Mouse (Mus musculus) T-helper 2 cell (primary cell): ENCODE data around the gene Golga2.

Experiments used
- in situ Hi-C: fragments of 300-600 bp; cut with MboI, MseI; formaldehyde crosslinking; loops from one replicate; pipeline ENCODE4 v1.15.1; 2025; ENCODE audit warnings: high pct_unique_total_duplicates

Golga2 gene

GRCm38 (mm10) chr2:32343351-32343671 lies 56.1 kb downstream of the Golga2 start:
- in situ Hi-C loops, result no loop called here

DNA sequence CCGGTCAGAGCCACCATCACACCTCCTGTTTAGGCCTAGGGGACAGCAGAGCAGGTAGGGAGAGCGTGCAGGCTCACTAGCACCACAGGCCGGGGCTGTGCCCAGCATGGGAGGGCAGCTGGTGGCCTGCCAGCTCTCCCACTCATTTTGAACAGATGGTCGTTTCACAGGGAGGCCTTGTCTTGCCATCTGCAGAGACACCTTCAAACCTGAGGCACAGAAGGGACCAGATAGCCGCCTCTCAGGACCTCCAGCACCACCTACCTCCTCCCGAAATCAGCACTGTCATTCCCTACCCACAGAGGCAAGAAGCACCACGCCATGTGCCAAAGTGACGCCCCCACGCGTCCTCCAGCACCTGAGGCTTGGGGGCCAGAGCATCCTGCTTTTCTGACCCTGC lies 56.9 kb downstream of the Golga2 start:
- in situ Hi-C loops, result no loop called here

DNA sequence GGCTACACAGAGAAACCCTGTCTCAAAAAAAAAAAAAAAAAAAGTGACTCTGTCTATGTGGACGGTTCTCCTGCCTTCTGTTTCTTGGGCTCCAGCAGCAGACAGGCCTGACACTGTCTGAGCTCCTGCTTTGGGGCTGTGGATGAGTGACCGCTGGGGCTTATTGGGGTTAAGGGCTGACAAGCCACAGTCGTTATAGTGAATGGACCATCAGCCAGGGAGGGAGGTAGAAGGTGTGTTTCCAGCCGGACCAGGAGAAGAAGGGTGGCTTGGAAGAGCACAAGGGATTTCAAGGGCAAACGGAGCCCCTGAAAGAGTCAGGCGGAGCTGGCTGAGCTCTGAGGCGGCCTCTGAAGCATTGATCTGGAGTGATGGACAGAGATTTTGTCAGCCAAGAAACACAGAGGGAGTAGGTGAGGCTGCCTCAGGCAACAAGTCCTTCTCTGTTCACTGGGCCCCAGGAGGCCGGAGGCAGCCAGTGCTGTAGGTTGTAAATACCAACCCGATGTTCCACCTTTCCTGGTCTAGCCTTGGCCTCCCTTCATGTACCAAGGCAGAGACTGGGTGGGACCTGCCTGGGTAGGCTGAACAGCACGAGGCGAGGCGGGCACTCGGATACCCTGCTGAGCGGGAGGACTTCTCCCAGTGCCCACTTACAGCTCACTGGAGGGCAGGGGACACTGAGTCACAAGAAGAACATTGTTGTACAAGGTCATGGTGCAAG lies 57.6 kb downstream of the Golga2 start:
- in situ Hi-C loops, result no loop called here

DNA sequence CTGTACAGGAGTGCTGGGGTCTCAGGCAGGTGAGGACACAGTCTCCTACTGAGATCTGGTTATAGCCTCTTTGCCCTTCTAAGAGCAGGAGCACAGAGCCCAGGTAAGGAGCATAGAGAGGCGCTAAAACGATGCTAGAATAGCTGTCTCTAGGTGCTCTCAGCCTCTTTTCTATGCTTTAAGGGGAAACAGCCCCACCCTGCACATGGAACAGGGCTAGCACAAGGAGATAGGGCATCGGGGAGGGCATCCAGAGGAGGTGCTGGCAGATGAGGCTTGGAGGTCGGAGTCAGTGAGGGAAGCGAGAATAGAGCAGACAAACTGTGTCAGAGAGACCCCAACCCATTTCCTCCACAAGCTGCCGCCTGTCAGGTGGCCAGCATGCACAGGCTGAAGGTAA lies 59.8 kb downstream of the Golga2 start:
- in situ Hi-C loops, result no loop called here

GRCm38 (mm10) chr2:32348311-32348710 lies 61.1 kb downstream of the Golga2 start:
- in situ Hi-C loops, result no loop called here

- in situ Hi-C loops, result no loop called here
Observed at GRCm38 (mm10) chr2:32349625-32350255, 62.6 kb downstream of the Golga2 start.

DNA sequence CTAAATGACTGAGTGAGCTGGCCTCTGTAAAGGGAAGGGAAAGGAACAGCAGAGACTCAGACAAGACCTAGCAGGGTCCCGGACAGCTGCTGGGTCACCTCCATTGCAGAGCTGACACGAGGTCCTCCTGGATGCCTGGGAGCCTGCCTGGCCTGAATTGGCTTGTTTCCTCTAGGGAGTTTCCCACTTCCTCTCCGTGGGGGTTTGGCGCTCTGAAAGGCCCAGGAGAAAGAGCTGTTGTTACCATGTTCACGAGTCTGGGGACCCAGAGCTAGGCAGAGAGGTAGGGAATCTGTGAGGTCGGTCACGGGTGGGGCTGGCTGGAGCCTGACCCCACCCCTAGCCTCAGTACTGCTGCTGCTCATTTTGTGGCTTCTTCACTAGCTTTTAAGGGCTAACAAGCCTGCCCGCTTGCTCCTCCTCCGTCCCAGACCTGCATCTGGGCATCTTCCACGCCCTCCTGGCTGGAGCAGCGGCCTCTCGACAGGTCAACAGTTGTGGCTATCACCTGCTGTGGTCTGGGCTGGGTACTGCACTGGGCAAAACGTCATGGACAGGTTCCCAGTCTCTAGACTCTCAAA lies 63.4 kb downstream of the Golga2 start:
- in situ Hi-C loops, result no loop called here

GRCm38 (mm10) chr2:32351471-32351961 lies 64.3 kb downstream of the Golga2 start:
- in situ Hi-C loops, result no loop called here

GRCm38 (mm10) chr2:32352151-32353006 lies 65.2 kb downstream of the Golga2 start, which contains the start of gene Ciz1:
Ciz1 (plus strand) TSS chr2:32352327.
- in situ Hi-C loops, result no loop called here

GRCm38 (mm10) chr2:32353007-32353542 lies 65.9 kb downstream of the Golga2 start, which contains the start of gene Dnm1:
Dnm1 (minus strand) TSS chr2:32353338.
- in situ Hi-C loops, result no loop called here

DNA sequence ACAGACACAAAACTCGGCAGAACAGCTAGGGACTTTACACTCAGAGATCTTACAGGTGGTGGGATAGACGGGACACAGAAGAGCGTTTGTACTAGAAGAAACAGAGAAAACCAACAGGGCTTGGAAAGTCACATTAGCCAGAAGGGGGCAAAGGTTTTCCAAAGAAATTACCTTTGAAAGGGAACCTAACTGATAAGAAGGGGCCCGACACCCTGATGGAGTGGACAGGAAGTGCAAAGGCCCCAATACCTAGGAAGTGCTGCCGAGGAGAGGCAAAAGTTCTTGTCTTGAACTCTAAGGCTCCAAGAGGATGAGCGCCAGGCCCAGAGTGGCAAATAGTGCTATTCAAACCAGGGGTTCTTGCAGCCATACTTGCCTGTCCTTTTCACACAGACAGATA lies 66.7 kb downstream of the Golga2 start:
- in situ Hi-C loops, result no loop called here

GRCm38 (mm10) chr2:32354336-32354895 lies 67.2 kb downstream of the Golga2 start:
- in situ Hi-C loops, result no loop called here

DNA sequence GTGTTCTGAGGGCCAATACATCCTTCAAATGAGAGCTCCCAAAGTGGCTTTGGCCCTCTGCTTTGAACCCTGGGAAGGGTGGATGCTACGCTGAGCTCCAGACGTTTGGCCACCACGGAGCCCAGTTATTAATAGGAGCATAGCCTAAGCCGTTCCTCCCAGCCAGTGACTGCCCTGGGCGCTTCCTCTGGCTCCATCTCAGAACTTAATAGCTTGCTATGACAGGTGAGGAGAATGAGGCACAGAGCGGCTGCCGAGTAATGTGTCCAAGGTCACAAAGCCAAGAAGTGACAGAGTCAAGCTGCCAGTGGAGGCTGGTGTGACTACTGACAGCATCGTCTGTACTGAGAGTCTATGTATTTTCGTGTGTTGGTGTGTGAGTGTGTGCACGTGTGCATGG lies 69.0 kb downstream of the Golga2 start:
- in situ Hi-C loops, result no loop called here
